Mouse (Mus musculus) midbrain, embryonic 13.5 days (tissue): ENCODE measurements around the gene H3f3b. TPM values are rescaled to one million over a fixed set of nuclear protein-coding genes. Genes with fewer than 3 reads are reported as not detected.

Source experiments
- ATAC-seq: fragments of 200-750 bp; cut with Nextera tagmentation; 2 replicates; pipeline ENCODE4 v1.8.0; 2017; ENCODE audit warnings: mild to moderate bottlenecking, moderate TSS enrichment, moderate library complexity
- H3K27ac ChIP-seq: fragments of 300-500 bp; sonication (generic); 2 replicates; pipeline ENCODE4 v1.5.1; 2015; ENCODE audit warnings: inconsistent platforms, mild to moderate bottlenecking, moderate library complexity
- H3K27me3 ChIP-seq: fragments of 300-500 bp; sonication (generic); 2 replicates; pipeline ENCODE4 v1.6.1; 2015; ENCODE audit warnings: mild to moderate bottlenecking, inconsistent platforms
- H3K36me3 ChIP-seq: fragments of 300-500 bp; sonication (generic); 2 replicates; pipeline ENCODE4 v1.6.1; 2015; ENCODE audit warnings: mild to moderate bottlenecking, inconsistent platforms
- H3K4me1 ChIP-seq: fragments of 300-500 bp; sonication (generic); replicated peaks from 2 replicates; pipeline ENCODE4 v1.6.1; 2015; ENCODE audit warnings: inconsistent platforms
- H3K4me2 ChIP-seq: fragments of 300-500 bp; sonication (generic); replicated peaks from 2 replicates; pipeline ENCODE4 v1.6.1; 2015; ENCODE audit warnings: moderate library complexity, mild to moderate bottlenecking, inconsistent platforms
- H3K4me3 ChIP-seq: fragments of 300-500 bp; sonication (generic); replicated peaks from 2 replicates; pipeline ENCODE4 v1.5.1; 2015; ENCODE audit warnings: mild to moderate bottlenecking, inconsistent platforms
- H3K9ac ChIP-seq: fragments of 300-500 bp; sonication (generic); replicated peaks from 2 replicates; pipeline ENCODE4 v1.6.1; 2015; ENCODE audit warnings: mild to moderate bottlenecking, inconsistent platforms
- H3K9me3 ChIP-seq: fragments of 300-500 bp; sonication (generic); 2 replicates; pipeline ENCODE4 v1.6.1; 2016; ENCODE audit warnings: mild to moderate bottlenecking, inconsistent platforms
- WGBS: fragments of 180-500 bp; shearing (Covaris S2); methylation state at CpG from one replicate; pipeline ENCODE4 v1.1.7; 2015; 5-methylcytosine and 5-hydroxymethylcytosine counted together
- polyA plus RNA-seq: library from polyadenylated mRNA; unstranded; fragments of >200 nt; fragmentation: Nextera tagmentation; extraction: Ambion mirVana; gene quantifications from 2 replicates; pipeline ENCODE4 v1.2.1, GENCODE M21; 2015

H3f3b gene
- 2,611 and 2,977 TPM in 2 replicates for polyA plus RNA-seq

DNA sequence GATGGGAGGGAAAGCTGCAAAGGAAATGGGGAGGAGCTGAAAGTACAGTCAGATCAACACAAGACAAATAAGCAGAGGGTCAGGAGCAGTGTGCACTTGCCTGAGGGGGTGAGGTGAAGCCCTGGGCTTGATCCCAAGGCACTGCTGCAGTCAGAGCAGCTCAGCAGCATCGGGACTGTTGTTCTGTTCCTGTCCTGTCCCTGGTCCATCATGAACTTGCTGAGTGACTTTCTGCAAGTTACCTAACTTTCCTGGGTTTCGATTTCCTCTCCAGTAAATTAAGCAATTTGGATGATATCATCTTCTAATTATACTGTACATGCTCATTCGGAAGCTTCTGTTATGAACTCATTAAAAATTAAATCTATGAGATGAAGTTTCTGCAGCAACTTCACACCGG is at the start of gene H3f3b:
H3f3b (minus strand) TSS at position 207 of the 400 bp plus-strand sequence.
- 88% methylated on average over 4 of the region's 4 CpGs for WGBS
- no peak within 1 kb of the TSS for H3K4me2 ChIP-seq
- no peak for ATAC-seq
- H3K4me1 ChIP-seq, result peaks cover 25% of the 10 kb centered on the region
- H3K36me3 ChIP-seq, result no peaks in the 10 kb centered on the region
- H3K27ac ChIP-seq, result no peak within 1 kb of the TSS
- H3K9ac ChIP-seq, result no peak within 1 kb of the TSS
- H3K27me3 ChIP-seq, result no peaks in the 10 kb centered on the region
- H3K9me3 ChIP-seq, result no peaks in the 10 kb centered on the region
- H3K4me3 ChIP-seq, result no peak within 1 kb of the TSS

DNA sequence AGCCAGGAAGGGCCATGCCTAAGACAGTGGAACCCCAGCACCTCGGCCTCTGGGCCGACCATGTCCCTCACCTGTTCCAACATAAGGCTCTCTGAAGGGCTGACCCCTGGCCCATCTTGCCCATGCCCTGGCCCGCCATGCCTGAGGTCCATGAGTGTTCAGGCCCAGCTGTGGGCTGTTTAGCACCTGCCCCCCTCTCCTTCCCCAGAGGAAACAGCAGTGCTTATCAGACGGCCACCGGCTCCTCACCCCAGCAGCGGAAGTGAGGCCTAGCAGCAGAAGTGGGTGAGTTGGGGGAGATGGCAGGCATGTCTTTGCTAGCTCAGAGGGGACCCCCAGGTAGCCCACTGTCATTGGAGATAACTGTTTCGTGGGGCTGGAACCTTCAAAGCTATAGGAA is 49.1 kb upstream of the H3f3b start:
- H3K4me1 ChIP-seq, result peaks cover 16% of the 10 kb centered on the region
- no peak overlapping the region for H3K4me2 ChIP-seq
- WGBS, result 79% methylated on average over 7 of the region's 7 CpGs
- no peak overlapping the region for H3K27ac ChIP-seq
- ATAC-seq, result no peak
- no peaks in the 10 kb centered on the region for H3K9me3 ChIP-seq
- H3K9ac ChIP-seq, result no peak overlapping the region
- peaks cover 30% of the 10 kb centered on the region for H3K36me3 ChIP-seq
- no peak overlapping the region for H3K4me3 ChIP-seq
- no peaks in the 10 kb centered on the region for H3K27me3 ChIP-seq

DNA sequence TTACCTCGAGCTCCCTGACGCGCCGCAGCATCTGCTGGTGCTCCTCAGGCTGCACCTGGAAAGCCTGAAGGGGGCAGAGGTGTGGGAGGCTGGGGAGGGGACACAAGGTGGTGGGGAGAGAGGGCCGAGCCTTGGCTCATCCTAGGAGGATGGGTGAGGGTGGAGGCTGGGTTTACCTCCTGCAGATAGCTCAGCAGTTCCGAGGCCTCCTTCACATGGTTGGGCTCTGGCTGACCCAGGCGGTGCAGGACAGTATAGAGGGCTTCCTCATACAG is 48.4 kb upstream of the H3f3b start:
- Histone ChIP-seq H3K4me1 (peaks cover 16% of the 10 kb centered on the region), H3K36me3 (peaks cover 24% of the 10 kb centered on the region), H3K9ac (no peak overlapping the region), H3K4me3 (no peak overlapping the region), H3K27ac (no peak overlapping the region), H3K4me2 (no peak overlapping the region), H3K27me3 (no peaks in the 10 kb centered on the region), H3K9me3 (no peaks in the 10 kb centered on the region)
- no peak for ATAC-seq
- 71% methylated on average over 7 of the region's 7 CpGs for WGBS

DNA sequence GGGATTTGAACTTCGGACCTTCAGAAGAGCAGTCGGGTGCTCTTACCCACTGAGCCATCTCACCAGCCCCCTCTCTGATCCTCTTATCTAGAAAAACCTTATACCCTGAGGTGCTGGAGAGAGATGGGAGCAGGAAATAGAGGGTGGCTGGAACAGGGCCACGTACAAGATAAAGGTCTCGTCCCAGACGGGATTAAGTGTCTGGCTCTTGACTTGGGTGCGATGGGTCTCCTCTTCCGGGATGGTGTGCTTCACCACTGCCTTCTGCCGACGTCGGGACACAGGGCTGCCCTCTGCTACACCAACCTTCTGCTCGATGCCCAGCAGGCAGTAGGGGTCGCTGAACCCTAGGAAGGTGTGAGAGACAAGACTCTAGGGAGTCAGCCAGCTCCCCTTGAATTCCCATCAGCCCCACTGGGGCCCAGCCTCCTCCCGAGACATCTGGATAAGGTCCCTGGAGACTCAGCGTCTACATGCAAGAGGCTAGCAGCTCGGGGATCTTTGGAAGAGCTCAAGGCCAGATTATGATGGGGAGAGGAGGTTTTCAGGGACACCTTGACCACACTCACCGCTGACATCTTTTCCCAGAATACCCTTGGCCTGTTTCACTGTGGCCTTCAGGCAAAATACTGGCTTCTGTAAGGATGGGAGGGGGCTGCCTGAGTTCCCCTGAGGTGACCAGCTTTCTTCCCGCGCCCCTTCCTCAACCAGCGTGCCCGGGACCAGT is 47.9 kb upstream of the H3f3b start:
- Histone ChIP-seq H3K27ac (no peak overlapping the region), H3K36me3 (peaks cover 19% of the 10 kb centered on the region), H3K4me1 (peaks cover 16% of the 10 kb centered on the region), H3K9me3 (no peaks in the 10 kb centered on the region), H3K27me3 (no peaks in the 10 kb centered on the region), H3K9ac (no peak overlapping the region), H3K4me3 (no peak overlapping the region), H3K4me2 (no peak overlapping the region)
- no peak for ATAC-seq
- 61% methylated on average over 20 of the region's 20 CpGs for WGBS

DNA sequence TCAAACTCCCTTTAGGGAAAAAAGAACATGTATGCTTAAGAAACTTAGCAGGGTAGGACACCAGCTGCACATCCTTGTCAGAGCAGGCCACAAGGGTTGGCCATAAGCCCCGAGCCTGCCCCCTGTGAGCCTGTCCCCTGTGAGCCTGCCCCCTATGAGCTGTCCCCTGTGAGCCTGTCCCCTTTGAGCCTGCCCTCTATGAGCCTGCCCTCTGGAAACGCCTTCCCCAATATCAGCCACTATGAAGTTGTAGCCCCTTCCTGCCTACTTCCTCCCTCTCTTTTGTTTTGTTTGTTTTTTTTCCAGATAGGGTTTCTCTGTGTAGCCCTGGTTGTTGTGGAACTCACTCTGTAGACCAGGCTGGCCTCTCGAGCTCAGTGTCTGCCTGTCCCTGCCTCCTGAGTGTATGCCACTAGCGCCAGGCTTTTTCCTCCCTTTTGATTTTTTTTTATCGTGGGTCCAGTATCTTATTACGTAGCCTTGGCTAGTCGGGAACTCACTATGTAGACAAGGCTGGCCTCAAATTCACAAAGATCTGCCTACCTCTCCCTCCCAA is 46.8 kb upstream of the H3f3b start:
- H3K4me2 ChIP-seq, result no peak overlapping the region
- ATAC-seq, result no peak

DNA sequence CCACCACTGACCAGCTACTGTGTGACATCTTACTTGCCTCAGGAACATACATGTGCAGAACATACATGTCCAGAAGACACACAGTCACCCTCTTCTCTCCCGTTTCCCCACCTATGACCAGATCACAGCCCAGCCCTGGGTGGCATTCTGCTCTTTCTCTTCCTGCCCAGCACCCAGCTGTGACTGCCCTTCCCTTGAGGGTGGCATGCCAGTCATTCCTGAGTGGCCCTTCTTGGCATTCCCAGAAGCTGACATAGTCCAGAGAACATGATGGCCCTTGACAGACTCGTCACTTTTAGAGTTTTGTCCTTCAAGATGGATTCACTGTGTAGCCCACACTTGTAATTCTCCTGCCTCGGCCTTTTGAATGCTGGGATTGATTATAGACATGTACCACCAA is 44.8 kb upstream of the H3f3b start:
- H3K9me3 ChIP-seq, result no peaks in the 10 kb centered on the region
- no peaks in the 10 kb centered on the region for H3K36me3 ChIP-seq
- ATAC-seq, result no peak
- H3K4me2 ChIP-seq, result no peak overlapping the region
- WGBS, result 89% methylated on average over 3 of the region's 3 CpGs
- no peak overlapping the region for H3K27ac ChIP-seq
- no peak overlapping the region for H3K4me3 ChIP-seq
- H3K27me3 ChIP-seq, result no peaks in the 10 kb centered on the region
- H3K9ac ChIP-seq, result no peak overlapping the region
- no peaks in the 10 kb centered on the region for H3K4me1 ChIP-seq

More for the DNA sequence above, 46.8 kb upstream of the H3f3b start:
- Histone ChIP-seq H3K4me3 (no peak overlapping the region), H3K9me3 (no peaks in the 10 kb centered on the region), H3K4me1 (peaks cover 16% of the 10 kb centered on the region), H3K9ac (no peak overlapping the region), H3K36me3 (peaks cover 7% of the 10 kb centered on the region), H3K27me3 (no peaks in the 10 kb centered on the region), H3K27ac (no peak overlapping the region)
- 73% methylated on average over 7 of the region's 7 CpGs for WGBS

DNA sequence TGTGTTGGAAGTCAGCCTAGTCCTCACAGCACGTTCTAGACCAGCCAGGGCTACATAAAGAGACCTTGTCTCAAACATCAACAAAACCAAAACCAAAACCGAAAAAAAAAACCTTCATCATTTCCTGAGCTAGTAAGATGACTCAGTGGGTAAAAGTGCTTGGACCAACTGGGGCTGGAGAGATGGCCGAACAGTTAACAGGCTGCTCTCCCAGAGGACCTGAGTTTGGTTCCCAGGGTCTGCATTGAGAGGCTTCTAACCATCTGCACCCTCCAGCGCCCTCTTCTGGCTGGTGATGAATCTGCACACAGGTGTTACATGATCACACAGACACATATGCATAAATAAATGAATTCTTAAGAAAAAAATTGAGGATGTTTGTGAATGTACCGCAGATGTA is 43.7 kb upstream of the H3f3b start:
- 69% methylated on average over 5 of the region's 5 CpGs for WGBS
- no peak for ATAC-seq
- no peak overlapping the region for H3K27ac ChIP-seq
- no peak overlapping the region for H3K4me3 ChIP-seq
- H3K27me3 ChIP-seq, result no peaks in the 10 kb centered on the region
- no peaks in the 10 kb centered on the region for H3K4me1 ChIP-seq
- H3K9me3 ChIP-seq, result no peaks in the 10 kb centered on the region
- no peak overlapping the region for H3K9ac ChIP-seq
- H3K36me3 ChIP-seq, result no peaks in the 10 kb centered on the region
- no peak overlapping the region for H3K4me2 ChIP-seq

DNA sequence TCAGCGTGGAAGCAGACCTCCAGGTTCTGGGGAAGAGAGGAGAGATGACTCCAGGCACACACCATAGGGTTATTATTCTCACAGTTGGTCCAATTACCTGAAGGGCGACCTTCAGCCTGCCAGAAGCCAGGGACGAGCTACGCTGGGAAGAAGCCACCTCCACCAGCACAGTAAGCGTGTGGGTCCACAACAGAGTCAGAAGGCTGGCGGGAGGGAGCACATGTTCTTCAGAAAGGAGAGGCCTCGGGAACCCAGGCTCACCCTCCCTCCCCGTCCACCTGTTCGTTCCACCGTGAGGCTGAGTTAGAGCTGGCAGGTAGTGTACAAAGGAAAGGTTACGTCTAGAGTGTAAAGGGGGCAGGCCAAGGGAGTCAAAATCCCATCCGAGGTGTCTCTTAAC is 37.6 kb upstream of the H3f3b start:
- no peak overlapping the region for H3K4me3 ChIP-seq
- no peaks in the 10 kb centered on the region for H3K4me1 ChIP-seq
- H3K9me3 ChIP-seq, result no peaks in the 10 kb centered on the region
- H3K27me3 ChIP-seq, result no peaks in the 10 kb centered on the region
- no peak for ATAC-seq
- H3K27ac ChIP-seq, result no peak overlapping the region
- WGBS, result 93% methylated on average over 12 of the region's 12 CpGs
- H3K4me2 ChIP-seq, result no peak overlapping the region
- no peak overlapping the region for H3K9ac ChIP-seq
- peaks cover 20% of the 10 kb centered on the region for H3K36me3 ChIP-seq

DNA sequence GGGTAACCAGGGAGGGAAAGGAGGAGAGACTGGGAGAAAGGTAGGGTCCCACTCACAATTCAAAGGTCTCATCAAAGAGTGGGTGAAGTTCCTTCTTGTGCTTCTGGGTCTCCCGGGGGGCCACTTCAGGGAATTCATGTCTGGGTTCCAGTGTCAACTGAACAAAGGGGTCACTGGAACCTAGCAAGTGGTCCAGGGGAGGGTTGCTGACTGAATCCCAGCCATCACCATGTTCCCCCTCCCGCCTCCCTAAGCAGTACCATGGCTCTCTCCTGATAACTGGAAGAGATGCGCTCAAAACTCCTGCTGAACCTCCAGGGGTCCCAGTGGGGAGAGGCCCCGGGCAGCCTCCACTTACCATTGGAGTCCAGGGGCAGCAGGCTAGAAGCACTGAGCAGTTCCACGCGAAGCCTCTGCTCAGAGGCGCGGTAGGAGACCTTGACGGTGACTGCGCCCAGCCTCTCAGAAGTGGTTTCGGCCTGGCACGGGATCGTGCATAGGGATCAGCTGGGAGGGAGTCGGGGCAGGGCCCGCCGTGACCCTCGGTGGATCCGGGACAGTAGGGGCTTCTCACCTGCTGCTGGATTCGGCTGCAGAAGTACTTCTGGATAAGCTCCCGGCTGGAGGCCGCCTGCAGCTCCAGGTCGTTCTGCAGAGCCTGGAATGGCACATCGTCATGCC is 36.6 kb upstream of the H3f3b start:
- ATAC-seq, result no peak
- no peak overlapping the region for H3K9ac ChIP-seq
- 65% methylated on average over 23 of the region's 23 CpGs for WGBS
- peaks cover 30% of the 10 kb centered on the region for H3K36me3 ChIP-seq
- H3K9me3 ChIP-seq, result no peaks in the 10 kb centered on the region
- H3K4me3 ChIP-seq, result no peak overlapping the region
- H3K27ac ChIP-seq, result no peak overlapping the region
- H3K4me1 ChIP-seq, result no peaks in the 10 kb centered on the region
- no peak overlapping the region for H3K4me2 ChIP-seq
- H3K27me3 ChIP-seq, result no peaks in the 10 kb centered on the region

DNA sequence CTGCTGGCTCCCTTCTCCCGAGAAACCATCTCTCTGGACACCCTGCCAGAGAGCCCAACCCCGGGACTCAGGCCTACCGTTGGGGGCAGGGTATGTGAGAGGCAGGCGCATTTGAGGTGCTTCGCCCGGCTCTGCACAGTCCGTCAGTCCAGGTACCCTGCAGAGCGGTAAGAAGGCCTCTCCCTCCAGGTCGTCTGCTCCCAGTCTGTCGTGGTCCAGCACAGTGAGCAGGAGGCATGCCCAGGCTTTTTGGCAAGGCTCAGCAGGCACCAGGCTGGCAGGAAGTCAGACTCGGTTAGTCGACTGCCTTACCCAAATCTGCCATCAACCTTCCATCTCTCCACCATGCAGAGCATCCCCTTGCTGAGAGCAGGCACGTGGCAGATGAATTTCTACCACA is 35.8 kb upstream of the H3f3b start:
- WGBS, result 65% methylated on average over 13 of the region's 13 CpGs
- Histone ChIP-seq H3K27me3 (no peaks in the 10 kb centered on the region), H3K9ac (no peak overlapping the region), H3K9me3 (no peaks in the 10 kb centered on the region), H3K4me1 (no peaks in the 10 kb centered on the region), H3K27ac (no peak overlapping the region), H3K4me2 (no peak overlapping the region), H3K36me3 (peaks cover 38% of the 10 kb centered on the region), H3K4me3 (no peak overlapping the region)
- 0 out of 2 replicates have a peak, but pooled peaks have one; percentile 28 for ATAC-seq

DNA sequence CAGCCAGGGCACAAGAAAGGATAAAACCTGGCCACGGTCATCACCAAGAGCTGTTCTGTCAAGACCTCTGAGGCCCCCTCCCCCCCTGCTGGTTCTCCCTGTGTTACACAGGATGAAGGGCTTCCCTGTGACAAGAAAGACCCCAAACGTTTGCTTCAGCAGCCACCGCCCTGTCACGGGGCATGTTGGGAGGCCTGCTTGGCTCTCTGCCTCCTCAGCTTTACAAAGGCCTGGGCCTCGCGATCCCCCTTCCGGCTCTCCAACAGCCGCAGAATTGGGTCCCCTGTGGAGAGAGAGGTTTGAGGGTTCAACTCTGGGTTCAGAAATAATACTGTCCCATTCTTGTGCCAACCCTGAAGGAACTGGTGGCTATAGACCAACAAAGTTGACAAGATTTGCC is 34.8 kb upstream of the H3f3b start:
- no peak for ATAC-seq
- WGBS, result 47% methylated on average over 8 of the region's 8 CpGs
- Histone ChIP-seq H3K4me3 (no peak overlapping the region), H3K4me1 (no peaks in the 10 kb centered on the region), H3K9me3 (no peaks in the 10 kb centered on the region), H3K9ac (no peak overlapping the region), H3K36me3 (peaks cover 48% of the 10 kb centered on the region), H3K27ac (0 out of 2 replicates have a peak overlapping the region, but pooled peaks have one; percentile 28), H3K4me2 (no peak overlapping the region), H3K27me3 (no peaks in the 10 kb centered on the region)

DNA sequence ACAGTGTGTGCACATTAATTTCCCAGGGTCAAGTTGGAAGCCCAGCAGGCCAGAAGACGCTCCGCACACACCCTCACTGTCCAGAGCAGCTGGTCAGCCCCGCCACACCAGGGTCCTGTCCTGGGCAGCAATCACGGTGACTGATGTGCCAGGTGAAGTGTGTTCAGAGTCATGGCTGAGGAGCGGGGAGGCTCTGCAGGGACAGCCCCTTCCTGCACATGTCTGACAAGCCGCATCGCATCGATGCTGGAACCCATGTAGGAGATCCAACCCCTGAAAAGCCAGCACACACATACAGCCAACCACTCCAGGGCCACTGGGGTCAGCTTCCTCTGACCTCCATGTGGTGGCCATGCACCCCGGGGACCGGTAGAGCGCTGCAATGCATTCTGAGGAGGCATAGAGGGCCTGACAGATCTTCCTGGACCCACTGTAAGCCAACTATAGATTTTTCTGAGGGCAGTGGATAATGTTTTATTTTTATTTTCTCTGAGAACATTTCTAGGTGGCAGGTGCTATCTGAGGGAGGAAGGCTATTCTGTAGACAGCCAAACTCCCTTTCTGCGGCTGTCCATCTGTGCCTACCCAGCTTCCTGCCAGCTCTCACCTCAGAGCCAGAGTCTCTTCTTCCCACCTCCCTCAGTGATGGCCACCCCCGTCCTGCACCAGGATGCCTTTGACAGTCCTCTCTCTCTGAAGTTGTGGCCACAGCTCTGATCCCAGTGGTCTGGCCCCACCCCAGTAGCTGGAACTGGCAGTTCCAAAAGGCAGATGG is 34.1 kb upstream of the H3f3b start:
- H3K4me1 ChIP-seq, result no peaks in the 10 kb centered on the region
- H3K27me3 ChIP-seq, result no peaks in the 10 kb centered on the region
- H3K4me2 ChIP-seq, result no peak overlapping the region
- H3K27ac ChIP-seq, result 0 out of 2 replicates have a peak overlapping the region, but pooled peaks have one; percentile 28
- 94% methylated on average over 13 of the region's 13 CpGs for WGBS
- no peaks in the 10 kb centered on the region for H3K9me3 ChIP-seq
- no peak overlapping the region for H3K4me3 ChIP-seq
- no peak overlapping the region for H3K9ac ChIP-seq
- peaks cover 55% of the 10 kb centered on the region for H3K36me3 ChIP-seq
- no peak for ATAC-seq
